Comparison of ENCODE assay signal across 20 mouse cellular contexts in genomic region chr15:74201831-74202230, GRCm38 (mm10).
"Had no signal": no experiment of that assay in that cellular context is flagged by ENCODE, and none has a peak within 500 bp of the region (broad histone marks: within the 10 kb centered on the region; RNA-seq: fewer than 3 reads in every experiment).

No protein-coding gene starts in this region.

- H3K4me2 ChIP-seq: limb, embryonic 12.5 days; liver, embryonic 13.5 days; midbrain, embryonic 15.5 days; neural tube, embryonic 13.5 days had no signal

- H3K27ac ChIP-seq: kidney, postnatal 0 days; limb, embryonic 12.5 days; liver, embryonic 13.5 days; midbrain, embryonic 10.5 days; midbrain, embryonic 15.5 days; neural tube, embryonic 13.5 days had no signal

- H3K9ac ChIP-seq: limb, embryonic 12.5 days; liver, embryonic 13.5 days; midbrain, embryonic 15.5 days; neural tube, embryonic 13.5 days had no signal

- DNase-seq: kidney, adult 9 months; kidney, postnatal 36 days; layer of hippocampus, adult 9-11 months; layer of hippocampus, postnatal 36 days; liver; liver, embryonic 13.5 days; lung, adult 18-20 months; lung, postnatal 4 days; retina, postnatal 1 day; right cerebral cortex, postnatal 4 days; spleen, adult 18-20 months; thymus, adult 2 months; thymus, postnatal 36 days had no signal

- H3K9me3 ChIP-seq: limb, embryonic 12.5 days; liver, embryonic 13.5 days; midbrain, embryonic 10.5 days; midbrain, embryonic 15.5 days; neural tube, embryonic 13.5 days had no signal

- ATAC-seq: inflammation-experienced regulatory T-cells, adult 6 months; intestine, postnatal 0 days; midbrain, embryonic 15.5 days had no signal

- H3K4me1 ChIP-seq: limb, embryonic 12.5 days; liver, embryonic 13.5 days had no signal

- H3K27me3 ChIP-seq: liver, embryonic 13.5 days; midbrain, embryonic 15.5 days had no signal

- H3K36me3 ChIP-seq: limb, embryonic 12.5 days; liver, embryonic 13.5 days; midbrain, embryonic 10.5 days; midbrain, embryonic 15.5 days; neural tube, embryonic 13.5 days had no signal

- H3K4me3 ChIP-seq: limb, embryonic 12.5 days; liver, embryonic 13.5 days; midbrain, embryonic 10.5 days; midbrain, embryonic 15.5 days; neural tube, embryonic 13.5 days had no signal
